Mouse (Mus musculus) left cerebral cortex, postnatal 25 days (tissue): ENCODE results near the gene Agmat. TPM values are rescaled to one million over a fixed set of nuclear protein-coding genes. Genes with fewer than 3 reads are reported as not detected.

ENCODE experiments used
- DNase-seq, 2 experiments: peaks; one replicate each; pipeline ENCODE4 v3.0.0; 2022; ENCODE audit warnings: low spot score in 2 of 2, mixed read lengths in 1 of 2
- intact Hi-C: fragments of 180-260 bp; cut with DNase I; formaldehyde crosslinking; loops from one replicate; pipeline ENCODE4 v1.15.1; 2025
- total RNA-seq, 2 experiments: library from RNA; stranded (reverse); gene quantifications; 2 replicates each; pipeline ENCODE4 v1.2.3; 2021

Gene Agmat
- total RNA-seq, 2 experiments from 2014 or later = 0.60 to 0.94 TPM

DNA sequence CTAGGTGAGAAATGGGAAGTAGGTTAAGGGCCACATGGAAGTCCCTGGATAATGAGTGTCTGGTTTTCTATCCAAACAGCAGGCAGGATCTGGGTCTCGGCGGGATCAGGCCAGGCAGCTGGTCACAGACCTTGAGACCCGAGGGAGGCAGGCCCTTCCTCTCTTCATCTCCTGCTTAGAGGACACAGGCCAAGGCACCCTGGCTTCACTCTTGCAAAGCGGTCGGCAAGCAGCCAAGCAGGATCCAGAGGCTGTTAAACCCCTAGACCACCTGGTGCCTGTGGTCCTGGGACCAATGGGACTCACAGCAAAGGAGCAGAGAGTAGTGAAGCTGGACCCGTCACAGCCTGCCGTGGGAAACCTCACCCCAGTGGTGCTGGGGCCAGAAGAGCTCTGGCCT is 49.9 kb downstream of the Agmat start:
- no peak for DNase-seq
- intact Hi-C loops = no loop called here

DNA sequence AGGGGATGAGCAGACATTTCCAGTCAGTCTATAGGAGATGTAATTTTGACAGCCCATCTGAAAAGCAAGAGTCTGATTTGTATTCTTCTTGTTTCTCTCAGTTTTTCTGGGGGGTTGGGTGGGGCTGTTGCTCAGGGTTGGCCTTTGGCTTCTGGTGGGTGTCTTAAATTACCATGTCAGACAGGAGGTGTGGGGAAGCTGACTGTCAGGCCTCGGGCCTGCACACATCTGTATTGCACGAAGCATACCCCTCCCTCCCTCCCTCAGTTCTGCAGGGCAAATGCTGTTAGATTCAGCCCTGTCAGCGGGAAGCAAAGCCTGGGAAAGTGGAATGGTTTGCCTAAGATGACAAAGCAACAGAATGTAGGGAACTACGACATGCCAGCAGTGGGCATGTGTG is 50.5 kb downstream of the Agmat start:
- intact Hi-C loops = no loop called here
- DNase-seq = no peak

DNA sequence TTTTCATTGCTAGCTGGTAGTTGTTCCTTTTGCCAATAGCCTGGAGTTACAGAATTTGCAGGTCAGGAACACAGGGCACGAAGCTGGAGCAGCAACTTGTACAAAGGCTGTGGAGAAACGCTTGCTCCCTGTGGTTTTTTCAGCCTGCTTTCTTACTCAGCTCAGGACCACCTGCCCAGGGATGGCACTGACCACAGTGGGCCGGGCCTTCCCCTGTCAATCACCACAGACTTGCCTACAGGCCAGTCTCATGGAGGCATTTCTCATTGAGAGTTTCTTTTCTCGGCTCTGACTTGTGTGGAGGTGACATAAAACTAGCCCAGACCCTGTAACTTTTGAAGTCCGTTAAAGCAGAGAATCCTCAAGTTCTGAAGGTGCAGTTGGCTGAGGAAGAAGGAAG is 51.1 kb downstream of the Agmat start:
- intact Hi-C loops = no loop called here
- DNase-seq = no peak

DNA sequence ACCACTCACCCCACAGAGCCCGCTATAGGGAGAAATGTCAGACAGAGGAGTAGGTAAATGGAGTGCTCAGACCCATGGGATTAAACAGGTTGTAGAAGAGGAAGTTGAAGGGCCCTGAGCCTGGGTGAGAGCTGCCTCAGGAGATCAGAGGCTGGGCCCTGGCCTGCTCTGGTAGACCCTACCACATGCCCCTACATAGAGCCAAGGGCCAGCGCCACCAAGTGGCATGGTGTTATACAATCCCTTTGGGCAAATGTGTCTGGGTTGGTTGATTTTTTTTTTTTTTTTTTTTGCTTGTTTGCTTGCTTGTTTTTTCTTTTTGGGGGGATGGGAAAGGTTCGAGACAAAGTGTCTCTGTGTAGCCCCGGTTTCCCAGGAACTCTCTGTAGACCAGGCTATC is 57.6 kb downstream of the Agmat start:
- intact Hi-C loops = no loop called here

DNA sequence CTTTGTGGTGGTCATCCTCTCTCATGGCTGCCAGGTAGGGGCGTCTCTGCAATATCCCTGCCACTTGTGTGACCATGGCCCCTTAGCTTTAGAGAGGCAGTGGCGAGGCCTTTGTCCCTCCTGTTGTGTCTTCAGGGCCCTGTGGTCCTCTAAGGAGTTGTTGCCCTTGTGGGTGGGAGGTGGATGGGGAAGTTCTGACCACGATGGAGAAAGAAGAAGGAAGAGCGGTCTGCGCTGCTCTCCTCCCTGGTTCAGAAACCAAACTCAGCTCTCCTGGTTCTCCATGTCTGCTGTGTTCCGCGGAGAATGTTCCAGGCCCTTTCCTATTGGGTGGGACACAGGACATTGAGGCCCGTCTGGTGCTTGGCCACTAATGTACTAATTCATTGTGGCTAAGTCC is 59.4 kb downstream of the Agmat start:
- intact Hi-C loops = no loop called here
- no peak for DNase-seq

More for the DNA sequence above, 57.6 kb downstream of the Agmat start:
- DNase-seq = no peak

Other genes with a start within 250 kb of the Agmat start
- gene Spen, start 208.1 kb upstream of the Agmat start, total RNA-seq = 10 to 100 TPM; 54.6 to 60.6 TPM
- 1 to 10 TPM in 1 of 2 experiments, under 1 TPM in 1; 0.96 to 1.6 TPM for gene Fblim1, start 140.6 kb upstream of the Agmat start, total RNA-seq
- gene Tmem82, start 128.0 kb upstream of the Agmat start, total RNA-seq = under 1 TPM; 0.85 TPM
- 1 to 10 TPM; 3.0 to 3.2 TPM for gene Slc25a34, start 122.9 kb upstream of the Agmat start, total RNA-seq
- 10 to 100 TPM; 74.6 to 75.2 TPM for gene Plekhm2, start 81.8 kb upstream of the Agmat start, total RNA-seq
- 1 to 10 TPM in 1 of 2 experiments, under 1 TPM in 1; 0.30 to 2.4 TPM for gene Rsc1a1, start 61.1 kb upstream of the Agmat start, total RNA-seq
- gene Ddi2, start 23.3 kb upstream of the Agmat start, total RNA-seq = 10 to 100 TPM; 39.8 to 41.1 TPM
- 10 to 100 TPM; 38.0 to 40.3 TPM for gene Dnajc16, start 44.3 kb downstream of the Agmat start, total RNA-seq
- gene Casp9, start 46.9 kb downstream of the Agmat start, total RNA-seq = 10 to 100 TPM; 18.0 to 22.1 TPM
- not detected for gene Cela2a, start 79.5 kb downstream of the Agmat start, total RNA-seq
- gene Ctrc, start 99.7 kb downstream of the Agmat start, total RNA-seq = not detected
- gene Efhd2, start 128.2 kb downstream of the Agmat start, total RNA-seq = 100 to 1,000 TPM; 204 to 233 TPM